Mouse (Mus musculus) forebrain, postnatal 0 days (tissue): ENCODE measurements around the gene H2-DMa. TPM values are rescaled to one million over a fixed set of nuclear protein-coding genes. Genes with fewer than 3 reads are reported as not detected.

Experiments used
- ATAC-seq: fragments of 200-750 bp; cut with Nextera tagmentation; 2 replicates; pipeline ENCODE4 v1.8.0; 2017; ENCODE audit warnings: mild to moderate bottlenecking, moderate library complexity
- DNase-seq: peaks from one replicate; pipeline ENCODE4 v3.0.0-alpha.2; 2015
- H3K27ac ChIP-seq: fragments of 300-500 bp; sonication (generic); 2 replicates; pipeline ENCODE4 v1.5.1; 2014; ENCODE audit warnings: low read depth, mild to moderate bottlenecking, antibody characterized with exemption, low read length, moderate library complexity, mixed read lengths
- H3K27me3 ChIP-seq: fragments of 300-500 bp; sonication (generic); 2 replicates; pipeline ENCODE4 v1.6.1; 2014; ENCODE audit warnings: mild to moderate bottlenecking, low read length, mixed read lengths; ENCODE audit not compliant: insufficient read depth
- H3K36me3 ChIP-seq: fragments of 300-500 bp; sonication (generic); 2 replicates; pipeline ENCODE4 v1.6.1; 2014; ENCODE audit warnings: mild to moderate bottlenecking, moderate library complexity; ENCODE audit not compliant: insufficient read depth
- H3K4me1 ChIP-seq: fragments of 300-500 bp; sonication (generic); 2 replicates; pipeline ENCODE4 v1.6.1; 2014; ENCODE audit warnings: antibody characterized with exemption; ENCODE audit not compliant: insufficient read depth
- H3K4me2 ChIP-seq: fragments of 300-500 bp; sonication (generic); 2 replicates; pipeline ENCODE4 v1.6.1; 2014; ENCODE audit warnings: low read depth, mild to moderate bottlenecking, moderate library complexity
- H3K4me3 ChIP-seq: fragments of 300-500 bp; sonication (generic); 2 replicates; pipeline ENCODE4 v1.5.1; 2014; ENCODE audit warnings: low read depth, low read length, mixed read lengths
- H3K9ac ChIP-seq: fragments of 300-500 bp; sonication (generic); 2 replicates; pipeline ENCODE4 v1.6.1; 2014; ENCODE audit warnings: mild to moderate bottlenecking
- H3K9me3 ChIP-seq: fragments of 300-500 bp; sonication (generic); 2 replicates; pipeline ENCODE4 v1.6.1; 2016; ENCODE audit warnings: low read length
- CTCF ChIP-seq: sonication (generic); IDR thresholded peaks from 2 replicates; pipeline ENCODE4 v1.5.1; 2016; ENCODE audit warnings: antibody characterized with exemption, control low read depth, low read depth
- WGBS: fragments of 180-500 bp; shearing (Covaris S2); extraction: QIAGEN DNeasy Blood & Tissue Kit; methylation state at CpG from one replicate; pipeline ENCODE4 v1.1.7; 2014; 5-methylcytosine and 5-hydroxymethylcytosine counted together
- polyA plus RNA-seq: library from polyadenylated mRNA; unstranded; fragments of >200 nt; fragmentation: Nextera tagmentation; extraction: Ambion mirVana; gene quantifications from 2 replicates; pipeline ENCODE4 v1.2.1, GENCODE M21; 2015
- total RNA-seq: library from RNA; depleted of rRNA; stranded (reverse); fragments of >200 nt; gene quantifications from 2 replicates; pipeline ENCODE4 v1.2.3, GENCODE M21; 2014

The H2-DMa gene
- total and polyA plus RNA-seq, 2 experiments from 2014 or later, result 23.5 to 25.7 TPM

- H3K9ac ChIP-seq, result no peak overlapping the region
- no peak for DNase-seq
- no peak overlapping the region for H3K27ac ChIP-seq
- no peak overlapping the region for H3K4me3 ChIP-seq
- H3K27me3 ChIP-seq, result peaks cover 15% of the 10 kb centered on the region
- WGBS, result 73% methylated on average over 3 of the region's 3 CpGs
- H3K9me3 ChIP-seq, result no peaks in the 10 kb centered on the region
- no peaks in the 10 kb centered on the region for H3K4me1 ChIP-seq
- no peak for TF ChIP-seq CTCF
- H3K4me2 ChIP-seq, result no peak overlapping the region
- no peak for ATAC-seq
- no peaks in the 10 kb centered on the region for H3K36me3 ChIP-seq
Measured at GRCm38 (mm10) chr17:34144960-34145371, 25.6 kb downstream of the H2-DMa start.

GRCm38 (mm10) chr17:34152923-34153322 is 33.6 kb downstream of the H2-DMa start, which contains the start of gene H2-DMb1:
TSS of gene H2-DMb1 (plus strand) at chr17:34153072.
- Histone ChIP-seq H3K27me3 (no peaks in the 10 kb centered on the region), H3K27ac (no peak within 1 kb of the TSS), H3K4me2 (no peak within 1 kb of the TSS), H3K36me3 (no peaks in the 10 kb centered on the region), H3K4me1 (no peaks in the 10 kb centered on the region), H3K4me3 (no peak within 1 kb of the TSS), H3K9me3 (no peaks in the 10 kb centered on the region), H3K9ac (no peak within 1 kb of the TSS)
- WGBS, result 53% methylated on average over 4 of the region's 4 CpGs
- ATAC-seq (peak; percentile 56; the same call in 1 of the 2 replicates), DNase-seq (peak; percentile 43)
- no peak for TF ChIP-seq CTCF

- 48% methylated on average over 5 of the region's 5 CpGs for WGBS
Measured at GRCm38 (mm10) chr17:34155534-34155933, 36.2 kb downstream of the H2-DMa start.

GRCm38 (mm10) chr17:34164202-34164895 is 45.0 kb downstream of the H2-DMa start:
- Histone ChIP-seq H3K4me1 (no peaks in the 10 kb centered on the region), H3K9ac (no peak overlapping the region), H3K9me3 (no peaks in the 10 kb centered on the region), H3K4me2 (no peak overlapping the region), H3K27me3 (no peaks in the 10 kb centered on the region), H3K4me3 (no peak overlapping the region), H3K27ac (no peak overlapping the region), H3K36me3 (no peaks in the 10 kb centered on the region)
- 48% methylated on average over 9 of the region's 9 CpGs for WGBS
- TF ChIP-seq CTCF, result 0 out of 2 replicates have a peak, but pooled peaks have one; percentile 20
- DNase-seq (no peak), ATAC-seq (no peak)

More at GRCm38 (mm10) chr17:34155534-34155933, 36.2 kb downstream of the H2-DMa start:
- H3K27ac ChIP-seq, result no peak overlapping the region
- no peaks in the 10 kb centered on the region for H3K36me3 ChIP-seq
- no peak overlapping the region for H3K4me3 ChIP-seq
- TF ChIP-seq CTCF, result no peak
- ATAC-seq, result no peak
- no peak for DNase-seq
- H3K4me1 ChIP-seq, result no peaks in the 10 kb centered on the region
- no peak overlapping the region for H3K9ac ChIP-seq
- no peaks in the 10 kb centered on the region for H3K9me3 ChIP-seq
- no peaks in the 10 kb centered on the region for H3K27me3 ChIP-seq
- H3K4me2 ChIP-seq, result no peak overlapping the region

GRCm38 (mm10) chr17:34165033-34165730 is 45.8 kb downstream of the H2-DMa start:
- Histone ChIP-seq H3K4me1 (no peaks in the 10 kb centered on the region), H3K27ac (no peak overlapping the region), H3K4me2 (no peak overlapping the region), H3K27me3 (no peaks in the 10 kb centered on the region), H3K4me3 (no peak overlapping the region), H3K9ac (no peak overlapping the region), H3K36me3 (no peaks in the 10 kb centered on the region), H3K9me3 (no peaks in the 10 kb centered on the region)
- ATAC-seq, result no peak
- WGBS, result 91% methylated on average over 6 of the region's 6 CpGs
- TF ChIP-seq CTCF, result peak; percentile 23; the same call in 1 of the 2 replicates
- no peak for DNase-seq

GRCm38 (mm10) chr17:34169279-34169678 is 49.9 kb downstream of the H2-DMa start:
- WGBS, result 0% methylated on average over 2 of the region's 2 CpGs
- no peak overlapping the region for H3K9ac ChIP-seq
- no peak overlapping the region for H3K4me3 ChIP-seq
- H3K27ac ChIP-seq, result no peak overlapping the region
- no peaks in the 10 kb centered on the region for H3K4me1 ChIP-seq
- peak; percentile 55 for DNase-seq
- peak; percentile 29; the same call in 1 of the 2 replicates for ATAC-seq
- TF ChIP-seq CTCF, result peak; percentile 69
- no peaks in the 10 kb centered on the region for H3K27me3 ChIP-seq
- no peak overlapping the region for H3K4me2 ChIP-seq
- no peaks in the 10 kb centered on the region for H3K9me3 ChIP-seq
- no peaks in the 10 kb centered on the region for H3K36me3 ChIP-seq

- 26% methylated on average over 4 of the region's 4 CpGs for WGBS
- TF ChIP-seq CTCF, result no peak
- no peak overlapping the region for H3K4me3 ChIP-seq
- no peaks in the 10 kb centered on the region for H3K27me3 ChIP-seq
- no peak for DNase-seq
- H3K27ac ChIP-seq, result no peak overlapping the region
- no peak overlapping the region for H3K4me2 ChIP-seq
- no peak for ATAC-seq
- H3K36me3 ChIP-seq, result no peaks in the 10 kb centered on the region
- H3K4me1 ChIP-seq, result no peaks in the 10 kb centered on the region
- H3K9ac ChIP-seq, result no peak overlapping the region
- no peaks in the 10 kb centered on the region for H3K9me3 ChIP-seq
Measured at GRCm38 (mm10) chr17:34170487-34170876, 51.1 kb downstream of the H2-DMa start.
